Mouse (Mus musculus) neural tube, embryonic 15.5 days (tissue): ENCODE data around the gene Nkx6-1. TPM values are rescaled to one million over a fixed set of nuclear protein-coding genes. Genes with fewer than 3 reads are reported as not detected.

Experiments
- ATAC-seq: fragments of 200-750 bp; cut with Nextera tagmentation; 2 replicates; pipeline ENCODE4 v1.8.0; 2017; ENCODE audit warnings: mild to moderate bottlenecking, moderate TSS enrichment, moderate library complexity; ENCODE audit not compliant: low FRiP score
- H3K27ac ChIP-seq: fragments of 300-500 bp; sonication (generic); replicated peaks from 2 replicates; pipeline ENCODE4 v1.5.1; 2015; ENCODE audit warnings: mild to moderate bottlenecking, inconsistent platforms
- H3K27me3 ChIP-seq: fragments of 300-500 bp; sonication (generic); replicated peaks from 2 replicates; pipeline ENCODE4 v1.6.1; 2015; ENCODE audit warnings: inconsistent platforms
- H3K36me3 ChIP-seq: fragments of 300-500 bp; sonication (generic); 2 replicates; pipeline ENCODE4 v1.6.1; 2015; ENCODE audit warnings: inconsistent platforms
- H3K4me1 ChIP-seq: fragments of 300-500 bp; sonication (generic); 2 replicates; pipeline ENCODE4 v1.6.1; 2015; ENCODE audit warnings: inconsistent platforms
- H3K4me2 ChIP-seq: fragments of 300-500 bp; sonication (generic); 2 replicates; pipeline ENCODE4 v1.6.1; 2015; ENCODE audit warnings: inconsistent platforms, mild to moderate bottlenecking, moderate library complexity
- H3K4me3 ChIP-seq: fragments of 300-500 bp; sonication (generic); replicated peaks from 2 replicates; pipeline ENCODE4 v1.5.1; 2015; ENCODE audit warnings: mild to moderate bottlenecking, inconsistent platforms
- H3K9ac ChIP-seq: fragments of 300-500 bp; sonication (generic); replicated peaks from 2 replicates; pipeline ENCODE4 v1.6.1; 2015; ENCODE audit warnings: mild to moderate bottlenecking, inconsistent platforms
- H3K9me3 ChIP-seq: fragments of 300-500 bp; sonication (generic); replicated peaks from 2 replicates; pipeline ENCODE4 v1.6.1; 2016; ENCODE audit warnings: inconsistent platforms
- WGBS: fragments of 180-500 bp; shearing (Covaris S2); methylation state at CpG from one replicate; pipeline ENCODE4 v1.1.7; 2015; ENCODE audit warnings: mixed read lengths; 5-methylcytosine and 5-hydroxymethylcytosine counted together
- polyA plus RNA-seq: library from polyadenylated mRNA; unstranded; fragments of >200 nt; fragmentation: Nextera tagmentation; extraction: Ambion mirVana; gene quantifications from 2 replicates; pipeline ENCODE4 v1.2.1, GENCODE M21; 2015

Nkx6-1 gene
- polyA plus RNA-seq, 1 experiment from 2014 or later = 6.7 TPM

DNA sequence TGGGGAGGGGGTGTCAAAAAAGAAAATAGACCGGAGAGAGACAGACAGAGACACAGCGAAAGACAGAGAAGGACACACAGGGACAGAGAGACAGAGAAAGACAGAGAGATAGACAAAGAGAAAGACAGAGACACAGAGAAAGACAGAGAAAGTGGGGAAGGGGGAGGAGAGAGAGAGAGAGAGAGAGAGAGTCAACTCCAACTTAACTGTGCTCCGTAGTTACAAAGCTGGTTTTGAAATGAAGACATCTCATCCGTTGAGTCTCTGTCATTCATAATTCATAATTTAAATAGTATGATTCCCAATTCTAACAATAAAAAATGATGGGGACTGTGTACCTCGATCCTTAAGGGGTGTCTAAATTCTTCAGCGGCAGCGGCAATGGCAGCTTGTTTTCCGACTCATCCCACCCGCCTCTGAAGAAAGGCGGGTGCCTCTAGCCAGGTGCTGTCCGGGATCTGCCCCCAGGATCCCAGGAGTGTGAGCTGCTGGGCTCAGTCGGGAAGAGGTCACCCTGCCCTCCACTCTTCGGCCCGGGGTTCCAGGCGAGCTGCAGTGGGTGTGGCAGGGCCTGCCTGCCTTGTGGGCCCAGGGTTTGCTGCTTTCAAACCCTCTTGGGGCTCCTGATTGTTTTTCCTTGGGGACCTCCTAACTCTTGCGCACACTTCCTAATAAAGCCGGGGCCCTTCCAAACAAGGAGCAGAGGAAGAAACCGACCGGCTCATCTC, 2.6 kb upstream of the Nkx6-1 start:
- Histone ChIP-seq H3K36me3 (no peaks in the 10 kb centered on the region), H3K4me3 (peak overlapping the region; percentile 8), H3K9me3 (no peaks in the 10 kb centered on the region), H3K9ac (no peak overlapping the region), H3K27me3 (peaks cover 83% of the 10 kb centered on the region), H3K4me1 (peaks cover 24% of the 10 kb centered on the region), H3K4me2 (peak overlapping the region; percentile 32; the same call in 1 of the 2 replicates), H3K27ac (no peak overlapping the region)
- ATAC-seq = no peak
- 2% methylated on average over 19 of the region's 19 CpGs for WGBS

DNA sequence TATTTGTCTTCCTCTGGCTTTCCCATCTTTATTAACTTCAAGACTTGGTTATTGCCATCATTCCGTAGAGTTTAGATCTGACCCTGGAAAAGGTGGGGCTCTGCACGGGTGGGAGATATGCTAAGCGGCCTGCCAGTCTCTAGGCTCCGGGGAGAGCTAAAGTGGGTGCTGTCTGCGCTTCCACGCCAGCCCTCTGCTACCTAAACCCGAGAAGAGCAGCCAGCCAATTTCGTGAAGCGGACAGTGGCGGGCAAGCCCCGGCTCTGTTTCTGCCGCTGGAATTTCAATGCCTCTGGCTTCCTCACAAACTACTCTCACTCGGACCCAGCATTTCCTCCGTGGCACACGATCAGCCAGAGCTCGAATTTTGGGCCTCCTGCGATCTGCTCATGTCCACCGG, 1.9 kb upstream of the Nkx6-1 start:
- H3K9me3 ChIP-seq = no peaks in the 10 kb centered on the region
- no peak overlapping the region for H3K9ac ChIP-seq
- no peak for ATAC-seq
- H3K4me3 ChIP-seq = 0 out of 2 replicates have a peak overlapping the region, but pooled peaks have one; percentile 3
- peaks cover 84% of the 10 kb centered on the region for H3K27me3 ChIP-seq
- H3K36me3 ChIP-seq = no peaks in the 10 kb centered on the region
- peak overlapping the region; percentile 32; the same call in 1 of the 2 replicates for H3K4me2 ChIP-seq
- peaks cover 24% of the 10 kb centered on the region for H3K4me1 ChIP-seq
- H3K27ac ChIP-seq = no peak overlapping the region
- WGBS = 2% methylated on average over 18 of the region's 18 CpGs

DNA sequence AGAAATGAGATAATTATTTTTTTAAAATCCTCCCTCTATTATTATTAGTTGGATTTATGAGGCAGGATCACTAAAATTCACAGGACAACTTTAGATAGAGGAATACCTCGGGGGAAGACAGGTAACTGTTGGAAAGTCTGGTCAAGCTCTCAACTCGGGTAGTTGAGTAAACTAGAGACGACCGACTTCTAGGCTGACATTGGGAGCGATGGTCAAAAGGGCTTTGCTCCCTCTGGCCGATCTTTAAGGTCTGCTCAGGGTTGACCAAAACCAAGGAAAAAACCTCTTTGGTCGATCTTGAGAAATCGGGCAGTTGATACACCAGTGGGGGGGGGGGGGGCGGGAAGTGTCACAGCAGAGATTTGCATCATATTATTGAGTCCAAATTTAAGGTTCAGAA, 1.3 kb upstream of the Nkx6-1 start:
- peaks cover 81% of the 10 kb centered on the region for H3K27me3 ChIP-seq
- H3K9ac ChIP-seq = no peak overlapping the region
- H3K9me3 ChIP-seq = no peaks in the 10 kb centered on the region
- H3K4me3 ChIP-seq = no peak overlapping the region; the same call in 1 of the 2 replicates
- no peak overlapping the region for H3K27ac ChIP-seq
- H3K4me1 ChIP-seq = peaks cover 24% of the 10 kb centered on the region
- peak overlapping the region; percentile 51; the same call in 1 of the 2 replicates for H3K4me2 ChIP-seq
- no peak for ATAC-seq
- WGBS = 2% methylated on average over 9 of the region's 9 CpGs
- H3K36me3 ChIP-seq = no peaks in the 10 kb centered on the region

DNA sequence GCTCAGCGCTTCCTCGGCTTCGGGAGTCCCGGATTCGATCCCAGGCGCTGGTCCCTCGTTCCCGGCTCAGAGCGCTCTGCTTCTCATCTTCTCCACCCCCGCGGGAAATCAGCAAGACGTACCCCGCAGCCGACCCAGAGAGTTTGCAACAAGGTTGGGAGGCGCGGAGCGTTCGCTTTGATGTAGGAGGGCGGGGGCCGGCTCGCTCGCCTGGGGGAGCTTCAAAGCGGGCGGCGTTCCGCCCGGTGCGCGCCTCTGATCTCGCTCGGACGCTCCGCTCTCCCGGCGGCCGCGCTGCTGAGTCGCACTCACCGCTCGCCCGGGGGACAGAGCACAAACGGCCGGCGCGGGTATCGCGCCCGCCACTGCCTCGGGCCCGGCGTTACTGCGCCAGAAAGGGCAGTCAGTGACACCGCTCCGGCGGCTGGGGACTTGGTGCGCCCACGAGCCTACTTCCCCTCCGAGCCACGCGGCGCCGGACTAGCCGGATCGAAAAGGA, 324 bp downstream of the Nkx6-1 start:
- 1% methylated on average over 62 of the region's 64 CpGs for WGBS
- peaks cover 25% of the 10 kb centered on the region for H3K4me1 ChIP-seq
- peak overlapping the region; percentile 41 for H3K9ac ChIP-seq
- H3K9me3 ChIP-seq = no peaks in the 10 kb centered on the region
- peak overlapping the region; percentile 39 for H3K4me3 ChIP-seq
- ATAC-seq = peak; percentile 14; the same call in 1 of the 2 replicates
- no peaks in the 10 kb centered on the region for H3K36me3 ChIP-seq
- H3K27ac ChIP-seq = peak overlapping the region; percentile 72
- peaks cover 81% of the 10 kb centered on the region for H3K27me3 ChIP-seq
- peak overlapping the region; percentile 51 for H3K4me2 ChIP-seq

DNA sequence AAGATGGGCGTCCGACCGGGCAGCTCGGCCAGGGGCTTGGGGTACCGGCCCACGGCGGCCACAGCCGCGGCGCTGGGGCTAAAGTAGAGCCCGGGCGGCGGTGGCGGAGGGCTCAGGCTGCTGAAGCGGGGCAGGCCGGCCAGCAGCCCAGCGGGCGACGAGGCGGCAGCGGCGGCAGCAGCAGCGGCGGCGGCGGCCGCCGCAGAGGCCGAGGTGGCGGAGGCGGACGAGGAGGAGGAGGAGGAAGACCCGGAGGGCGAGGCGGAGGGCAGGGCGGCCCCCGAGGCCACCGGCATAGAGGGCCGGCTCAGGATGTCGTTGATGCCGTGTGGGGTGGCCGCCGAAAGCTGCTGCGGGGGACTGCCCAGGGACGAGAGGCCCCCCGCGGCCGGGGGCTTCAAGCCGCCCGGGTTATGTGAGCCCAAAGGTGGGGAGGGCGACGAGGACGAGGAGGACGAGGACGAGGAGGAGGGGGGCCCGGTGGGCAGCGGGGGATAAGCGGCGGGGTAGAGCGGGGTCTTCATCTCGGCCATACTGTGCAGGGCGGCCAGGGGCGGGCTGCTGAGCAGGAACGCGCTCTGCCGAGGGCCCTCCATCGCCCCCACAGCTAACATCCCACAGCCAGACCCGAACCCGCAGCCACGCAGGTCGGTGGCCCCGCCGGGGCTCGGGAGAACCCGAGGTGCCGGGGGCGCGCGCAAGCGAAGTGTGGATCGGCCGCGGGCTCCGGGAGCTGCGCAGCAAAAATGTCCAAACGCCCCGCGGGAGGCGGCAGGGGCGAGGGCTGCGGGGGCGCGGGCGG, 974 bp downstream of the Nkx6-1 start:
- ATAC-seq = no peak
- H3K4me1 ChIP-seq = peaks cover 26% of the 10 kb centered on the region
- peak overlapping the region; percentile 72 for H3K27ac ChIP-seq
- peak overlapping the region; percentile 39 for H3K4me3 ChIP-seq
- H3K9me3 ChIP-seq = no peaks in the 10 kb centered on the region
- peaks cover 81% of the 10 kb centered on the region for H3K27me3 ChIP-seq
- H3K9ac ChIP-seq = peak overlapping the region; percentile 41
- no peaks in the 10 kb centered on the region for H3K36me3 ChIP-seq
- H3K4me2 ChIP-seq = peak overlapping the region; percentile 51
- under 1% methylated on average over 85 of the region's 94 CpGs for WGBS

DNA sequence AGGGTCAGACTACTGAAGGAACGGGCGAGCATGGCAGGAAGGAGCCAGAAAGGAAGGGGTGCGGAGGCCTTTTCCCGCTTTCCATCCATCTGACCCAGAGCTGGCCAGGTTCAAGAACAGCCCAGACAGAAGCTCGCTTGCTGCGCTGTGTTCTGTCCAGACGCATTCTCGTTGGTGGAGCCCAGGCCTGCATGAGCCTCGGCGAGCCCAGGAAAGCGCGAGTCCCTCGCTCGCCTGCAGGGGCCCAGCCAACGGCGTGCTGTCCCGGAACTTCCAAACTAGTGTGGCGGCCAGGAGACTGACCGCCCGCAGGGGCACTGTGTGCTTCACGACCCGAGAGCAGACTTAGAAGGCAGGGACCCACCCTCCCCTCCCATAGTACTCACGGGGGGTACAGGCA, 1.6 kb downstream of the Nkx6-1 start:
- Histone ChIP-seq H3K4me1 (peaks cover 25% of the 10 kb centered on the region), H3K36me3 (no peaks in the 10 kb centered on the region), H3K4me3 (peak overlapping the region; percentile 39), H3K9me3 (no peaks in the 10 kb centered on the region), H3K27me3 (peaks cover 76% of the 10 kb centered on the region), H3K27ac (no peak overlapping the region; the same call in 1 of the 2 replicates), H3K4me2 (peak overlapping the region; percentile 51), H3K9ac (peak overlapping the region; percentile 41)
- no peak; the same call in 1 of the 2 replicates for ATAC-seq
- under 1% methylated on average over 23 of the region's 23 CpGs for WGBS

DNA sequence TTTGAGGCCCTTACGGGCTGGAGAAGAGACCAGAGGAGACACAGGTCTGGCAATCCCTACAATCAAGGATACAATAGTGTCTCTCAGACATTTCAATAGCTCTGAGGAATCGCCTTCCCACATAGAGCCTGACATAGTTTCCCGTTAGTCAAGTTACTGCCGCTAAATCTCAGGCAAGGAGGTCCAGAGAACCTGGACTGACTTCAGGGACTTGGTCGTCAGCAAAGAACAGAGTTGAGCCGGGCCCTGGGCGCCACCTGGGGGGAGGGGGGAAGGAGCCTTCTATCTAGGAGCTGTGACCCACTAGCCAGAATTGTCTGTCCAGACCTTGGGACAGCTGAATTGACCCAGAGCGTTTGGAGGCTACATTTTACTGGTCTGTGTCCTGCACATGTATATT, 2.3 kb downstream of the Nkx6-1 start:
- Histone ChIP-seq H3K27me3 (peaks cover 74% of the 10 kb centered on the region), H3K9me3 (no peaks in the 10 kb centered on the region), H3K27ac (no peak overlapping the region), H3K36me3 (no peaks in the 10 kb centered on the region), H3K4me3 (peak overlapping the region; percentile 39), H3K4me2 (peak overlapping the region; percentile 51), H3K9ac (0 out of 2 replicates have a peak overlapping the region, but pooled peaks have one; percentile 41), H3K4me1 (peaks cover 23% of the 10 kb centered on the region)
- WGBS = 4% methylated on average over 8 of the region's 8 CpGs
- ATAC-seq = no peak

DNA sequence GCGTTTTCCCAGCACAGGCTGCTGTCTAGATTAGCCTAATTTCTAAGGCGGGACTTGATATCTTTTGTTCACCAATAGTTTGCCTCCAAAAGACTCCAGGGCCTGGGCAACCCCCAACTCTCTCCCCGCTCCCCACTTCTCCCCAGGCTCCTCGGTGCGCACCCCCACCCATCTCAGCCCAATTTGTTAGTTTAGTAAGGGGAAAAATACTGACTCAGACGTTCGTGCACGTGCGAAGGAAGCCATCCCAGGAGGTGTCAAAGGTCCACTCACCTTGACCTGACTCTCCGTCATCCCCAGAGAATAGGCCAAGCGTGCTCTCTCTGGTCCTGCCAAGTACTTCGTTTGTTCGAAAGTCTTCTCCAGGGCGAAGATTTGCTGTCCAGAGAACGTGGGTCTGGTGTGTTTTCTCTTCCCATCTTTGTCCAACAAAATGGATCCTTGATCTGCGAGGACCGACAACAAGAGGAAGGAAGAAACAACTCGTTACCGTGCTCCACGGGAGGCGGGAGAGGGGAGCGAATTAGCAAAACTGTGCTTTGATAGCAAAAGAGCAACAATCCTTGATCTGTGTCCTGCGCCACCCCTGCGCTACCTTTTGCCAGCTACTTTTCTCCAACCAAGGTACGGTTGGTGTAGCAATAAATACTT, 3.1 kb downstream of the Nkx6-1 start:
- no peaks in the 10 kb centered on the region for H3K9me3 ChIP-seq
- peaks cover 74% of the 10 kb centered on the region for H3K27me3 ChIP-seq
- H3K4me2 ChIP-seq = peak overlapping the region; percentile 51
- ATAC-seq = no peak
- H3K27ac ChIP-seq = no peak overlapping the region
- no peak overlapping the region for H3K9ac ChIP-seq
- H3K4me1 ChIP-seq = peaks cover 23% of the 10 kb centered on the region
- H3K4me3 ChIP-seq = peak overlapping the region; percentile 39
- no peaks in the 10 kb centered on the region for H3K36me3 ChIP-seq
- 6% methylated on average over 25 of the region's 25 CpGs for WGBS

DNA sequence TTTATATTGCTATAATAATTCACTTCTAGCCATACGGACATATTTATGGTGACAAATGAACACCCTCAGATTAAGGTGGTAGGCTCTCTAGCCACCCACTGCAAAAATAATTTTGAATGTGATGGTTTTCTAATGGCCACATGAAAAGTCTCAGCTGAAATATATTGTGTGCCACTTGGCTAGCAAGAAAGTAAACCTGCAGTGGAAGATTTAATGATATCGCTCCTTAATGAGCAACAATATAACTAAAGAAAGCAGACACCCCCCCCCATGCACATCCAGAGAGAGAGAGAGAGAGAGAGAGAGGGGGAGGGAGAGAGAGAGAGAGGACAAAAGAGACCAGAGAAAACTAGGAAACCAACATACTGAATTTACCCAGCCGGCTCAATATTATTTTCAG, 4.1 kb downstream of the Nkx6-1 start:
- ATAC-seq = no peak
- Histone ChIP-seq H3K36me3 (no peaks in the 10 kb centered on the region), H3K4me1 (peaks cover 23% of the 10 kb centered on the region), H3K27me3 (peaks cover 75% of the 10 kb centered on the region), H3K9me3 (no peaks in the 10 kb centered on the region), H3K4me3 (no peak overlapping the region), H3K4me2 (no peak overlapping the region), H3K9ac (no peak overlapping the region), H3K27ac (no peak overlapping the region)
- WGBS = 7% methylated on average over 3 of the region's 3 CpGs

DNA sequence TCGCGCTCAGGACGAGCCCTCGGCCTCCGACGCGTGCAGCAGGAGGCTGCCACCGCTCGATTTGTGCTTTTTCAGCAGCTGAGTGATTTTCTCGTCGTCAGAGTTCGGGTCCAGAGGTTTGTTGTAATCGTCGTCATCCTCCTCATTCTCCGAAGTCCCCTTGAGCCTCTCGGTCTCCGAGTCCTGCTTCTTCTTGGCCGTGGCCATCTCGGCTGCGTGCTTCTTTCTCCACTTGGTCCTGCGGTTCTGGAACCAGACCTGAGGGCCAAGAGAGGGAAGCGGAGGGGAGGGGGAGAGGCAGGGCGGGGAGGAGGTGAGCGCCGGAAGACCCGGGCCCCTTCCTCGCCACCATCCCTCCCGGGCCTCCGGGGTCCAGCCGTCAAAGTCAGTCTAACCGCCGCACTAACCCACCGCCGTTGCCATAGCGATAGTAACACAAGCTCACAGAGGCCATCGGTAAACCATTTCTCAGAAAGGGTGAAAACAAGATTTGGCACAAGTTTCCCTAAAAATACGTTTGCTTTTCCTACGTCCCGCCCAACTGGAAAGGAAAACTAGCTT, 5.3 kb downstream of the Nkx6-1 start:
- no peak overlapping the region for H3K9ac ChIP-seq
- peaks cover 76% of the 10 kb centered on the region for H3K27me3 ChIP-seq
- no peak overlapping the region for H3K27ac ChIP-seq
- 3% methylated on average over 39 of the region's 39 CpGs for WGBS
- H3K4me1 ChIP-seq = peaks cover 20% of the 10 kb centered on the region
- no peak for ATAC-seq
- peak overlapping the region; percentile 26 for H3K4me3 ChIP-seq
- peak overlapping the region; percentile 34 for H3K4me2 ChIP-seq
- no peaks in the 10 kb centered on the region for H3K36me3 ChIP-seq
- no peaks in the 10 kb centered on the region for H3K9me3 ChIP-seq

DNA sequence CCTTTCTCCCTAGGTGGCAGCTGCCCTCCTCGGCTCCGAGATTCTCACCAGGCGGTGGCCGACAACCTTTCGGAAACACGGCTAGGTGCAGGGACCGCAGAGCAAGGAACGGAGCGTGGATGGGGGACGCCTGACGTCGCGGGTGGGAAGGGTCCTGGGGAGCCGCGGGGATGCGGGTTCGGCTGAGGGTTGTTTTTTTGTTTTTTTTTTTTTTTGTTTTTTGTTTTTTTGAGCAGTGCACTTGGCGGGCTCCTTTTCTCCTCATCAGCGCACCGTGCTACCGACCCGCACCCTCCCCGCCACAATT, 5.9 kb downstream of the Nkx6-1 start:
- no peak overlapping the region for H3K9ac ChIP-seq
- H3K4me3 ChIP-seq = peak overlapping the region; percentile 26
- no peak for ATAC-seq

More for the DNA sequence above, 5.9 kb downstream of the Nkx6-1 start:
- peaks cover 14% of the 10 kb centered on the region for H3K4me1 ChIP-seq
- H3K4me2 ChIP-seq = peak overlapping the region; percentile 34
- no peaks in the 10 kb centered on the region for H3K9me3 ChIP-seq
- H3K27ac ChIP-seq = no peak overlapping the region
- peaks cover 77% of the 10 kb centered on the region for H3K27me3 ChIP-seq
- no peaks in the 10 kb centered on the region for H3K36me3 ChIP-seq
- WGBS = 3% methylated on average over 23 of the region's 23 CpGs
